Mouse (Mus musculus): ENCODE measurements around the gene H2afv. TPM values are rescaled to one million over a fixed set of nuclear protein-coding genes. Genes with fewer than 3 reads are reported as not detected.
A peak's percentile ranks its signal among the peaks of the same experiment; 100 is the strongest.

The H2afv gene
- polyA plus RNA-seq (2015; fragmentation: Nextera tagmentation; extraction: Ambion mirVana) = 393 and 415 TPM in 2 replicates

- peak; percentile 99 for ATAC-seq
- WGBS = under 1% methylated on average over 77 of the region's 80 CpGs
- Histone ChIP-seq H3K4me3 (ENCODE audit: low read length) (peak within 1 kb of the TSS; percentile 81), H3K9me3 (ENCODE audit: control insufficient read depth, low read length) (no peaks in the 10 kb centered on the region; the same call in 1 of the 2 replicates), H3K36me3 (ENCODE audit: control insufficient read depth, insufficient read depth, low read length) (no peaks in the 10 kb centered on the region), H3K27me3 (replicated peaks; ENCODE audit: control insufficient read depth, insufficient read depth, low read length) (no peaks in the 10 kb centered on the region), H3K4me2 (ENCODE audit: low read depth, low read length) (peak within 1 kb of the TSS; percentile 67), H3K4me1 (ENCODE audit: control insufficient read depth, insufficient read depth, low read length) (no peaks in the 10 kb centered on the region), H3K9ac (ENCODE audit: low read depth, low read length) (peak within 1 kb of the TSS; percentile 93), H3K27ac (ENCODE audit: low read length) (peak within 1 kb of the TSS; percentile 95)
These were observed at the start of gene H2afv for GRCm38 (mm10) chr11:6444077-6444853. H2afv (minus strand) TSS chr11:6444443.

- Histone ChIP-seq H3K36me3 (ENCODE audit: control insufficient read depth, insufficient read depth, low read length) (no peaks in the 10 kb centered on the region), H3K4me3 (ENCODE audit: low read length) (no peak overlapping the region), H3K27ac (ENCODE audit: low read length) (no peak overlapping the region), H3K27me3 (replicated peaks; ENCODE audit: control insufficient read depth, insufficient read depth, low read length) (no peaks in the 10 kb centered on the region), H3K4me1 (ENCODE audit: control insufficient read depth, insufficient read depth, low read length) (0 out of 2 replicates have a peak, but pooled peaks cover 5% of the 10 kb centered on the region), H3K9me3 (ENCODE audit: control insufficient read depth, low read length) (no peaks in the 10 kb centered on the region), H3K9ac (ENCODE audit: low read depth, low read length) (no peak overlapping the region), H3K4me2 (ENCODE audit: low read depth, low read length) (no peak overlapping the region)
- WGBS = 52% methylated on average over 6 of the region's 6 CpGs
- peak; percentile 53; the same call in 1 of the 2 replicates for ATAC-seq
These were observed 45.7 kb upstream of the H2afv start for GRCm38 (mm10) chr11:6489691-6490503.

DNA sequence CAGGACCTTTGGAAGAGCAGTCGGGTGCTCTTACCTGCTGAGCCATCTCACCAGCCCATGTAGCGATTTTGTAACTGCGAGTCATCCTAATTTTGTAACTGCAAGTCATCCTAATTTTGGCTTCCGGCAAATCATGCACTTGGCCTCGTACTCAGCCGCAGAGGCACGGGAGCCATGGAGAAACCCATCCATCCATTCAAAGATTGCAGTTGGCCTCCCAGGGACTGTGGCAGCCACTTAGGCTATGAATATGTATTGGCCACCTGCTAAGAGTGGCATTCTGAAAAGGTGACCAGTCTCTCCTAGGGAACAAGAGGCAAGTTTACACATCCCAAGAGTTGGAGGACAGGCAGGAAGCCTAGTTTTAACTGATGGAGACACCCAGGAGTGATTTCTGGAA lies 45.0 kb upstream of the H2afv start:
- Histone ChIP-seq H3K36me3 (ENCODE audit: control insufficient read depth, insufficient read depth, low read length) (no peaks in the 10 kb centered on the region), H3K27me3 (replicated peaks; ENCODE audit: control insufficient read depth, insufficient read depth, low read length) (no peaks in the 10 kb centered on the region), H3K4me3 (ENCODE audit: low read length) (no peak overlapping the region), H3K27ac (ENCODE audit: low read length) (no peak overlapping the region), H3K4me2 (ENCODE audit: low read depth, low read length) (no peak overlapping the region), H3K4me1 (ENCODE audit: control insufficient read depth, insufficient read depth, low read length) (0 out of 2 replicates have a peak, but pooled peaks cover 5% of the 10 kb centered on the region), H3K9ac (ENCODE audit: low read depth, low read length) (no peak overlapping the region), H3K9me3 (ENCODE audit: control insufficient read depth, low read length) (no peaks in the 10 kb centered on the region)
- WGBS = 86% methylated on average over 7 of the region's 7 CpGs
- no peak for ATAC-seq

GRCm38 (mm10) chr11:6488041-6488684 lies 43.9 kb upstream of the H2afv start:
- Histone ChIP-seq H3K4me2 (ENCODE audit: low read depth, low read length) (no peak overlapping the region), H3K27me3 (replicated peaks; ENCODE audit: control insufficient read depth, insufficient read depth, low read length) (no peaks in the 10 kb centered on the region), H3K9me3 (ENCODE audit: control insufficient read depth, low read length) (no peaks in the 10 kb centered on the region), H3K27ac (ENCODE audit: low read length) (no peak overlapping the region), H3K4me3 (ENCODE audit: low read length) (no peak overlapping the region), H3K4me1 (ENCODE audit: control insufficient read depth, insufficient read depth, low read length) (0 out of 2 replicates have a peak, but pooled peaks cover 5% of the 10 kb centered on the region), H3K9ac (ENCODE audit: low read depth, low read length) (no peak overlapping the region), H3K36me3 (ENCODE audit: control insufficient read depth, insufficient read depth, low read length) (no peaks in the 10 kb centered on the region)
- WGBS = 93% methylated on average over 5 of the region's 5 CpGs
- ATAC-seq = no peak

- ATAC-seq = peak; percentile 53
- H3K4me2 ChIP-seq (ENCODE audit: low read depth, low read length) = no peak overlapping the region
- H3K27me3 ChIP-seq (replicated peaks; ENCODE audit: control insufficient read depth, insufficient read depth, low read length) = no peaks in the 10 kb centered on the region
- H3K4me1 ChIP-seq (ENCODE audit: control insufficient read depth, insufficient read depth, low read length) = 0 out of 2 replicates have a peak, but pooled peaks cover 5% of the 10 kb centered on the region
- 32% methylated on average over 7 of the region's 7 CpGs for whole genome bisulfite sequencing
- H3K4me3 ChIP-seq (ENCODE audit: low read length) = no peak overlapping the region
- H3K27ac ChIP-seq (ENCODE audit: low read length) = no peak overlapping the region
- H3K9me3 ChIP-seq (ENCODE audit: control insufficient read depth, low read length) = no peaks in the 10 kb centered on the region
- H3K36me3 ChIP-seq (ENCODE audit: control insufficient read depth, insufficient read depth, low read length) = no peaks in the 10 kb centered on the region
- H3K9ac ChIP-seq (ENCODE audit: low read depth, low read length) = no peak overlapping the region
These were observed 43.3 kb upstream of the H2afv start for GRCm38 (mm10) chr11:6487496-6487895.

DNA sequence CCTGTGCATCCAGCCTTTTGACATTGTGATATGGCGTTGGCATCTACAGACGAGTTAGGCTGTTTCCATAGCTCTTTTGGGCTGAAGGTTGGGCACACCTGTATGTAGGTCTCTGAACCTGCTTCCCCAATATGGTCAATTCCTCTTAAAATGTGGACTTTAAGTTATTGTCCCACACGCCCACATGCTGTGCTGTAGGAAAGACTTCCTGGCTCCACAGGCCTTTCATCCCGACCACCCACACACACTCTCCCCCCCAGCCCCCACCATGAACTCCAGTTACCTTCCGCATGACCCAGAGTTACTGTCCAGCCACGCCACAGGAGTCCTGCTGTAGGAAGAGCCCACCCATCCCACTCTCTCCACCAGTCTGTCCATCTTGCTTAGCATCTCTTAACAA lies 42.7 kb upstream of the H2afv start:
- no peak overlapping the region for H3K9ac ChIP-seq (ENCODE audit: low read depth, low read length)
- H3K4me3 ChIP-seq (ENCODE audit: low read length) = no peak overlapping the region
- no peak overlapping the region for H3K27ac ChIP-seq (ENCODE audit: low read length)
- no peaks in the 10 kb centered on the region for H3K36me3 ChIP-seq (ENCODE audit: control insufficient read depth, insufficient read depth, low read length)
- no peaks in the 10 kb centered on the region for H3K9me3 ChIP-seq (ENCODE audit: control insufficient read depth, low read length)
- H3K4me2 ChIP-seq (ENCODE audit: low read depth, low read length) = no peak overlapping the region
- 65% methylated on average over 6 of the region's 6 CpGs for WGBS
- H3K27me3 ChIP-seq (replicated peaks; ENCODE audit: control insufficient read depth, insufficient read depth, low read length) = no peaks in the 10 kb centered on the region
- 0 out of 2 replicates have a peak, but pooled peaks cover 5% of the 10 kb centered on the region for H3K4me1 ChIP-seq (ENCODE audit: control insufficient read depth, insufficient read depth, low read length)
- ATAC-seq = no peak

DNA sequence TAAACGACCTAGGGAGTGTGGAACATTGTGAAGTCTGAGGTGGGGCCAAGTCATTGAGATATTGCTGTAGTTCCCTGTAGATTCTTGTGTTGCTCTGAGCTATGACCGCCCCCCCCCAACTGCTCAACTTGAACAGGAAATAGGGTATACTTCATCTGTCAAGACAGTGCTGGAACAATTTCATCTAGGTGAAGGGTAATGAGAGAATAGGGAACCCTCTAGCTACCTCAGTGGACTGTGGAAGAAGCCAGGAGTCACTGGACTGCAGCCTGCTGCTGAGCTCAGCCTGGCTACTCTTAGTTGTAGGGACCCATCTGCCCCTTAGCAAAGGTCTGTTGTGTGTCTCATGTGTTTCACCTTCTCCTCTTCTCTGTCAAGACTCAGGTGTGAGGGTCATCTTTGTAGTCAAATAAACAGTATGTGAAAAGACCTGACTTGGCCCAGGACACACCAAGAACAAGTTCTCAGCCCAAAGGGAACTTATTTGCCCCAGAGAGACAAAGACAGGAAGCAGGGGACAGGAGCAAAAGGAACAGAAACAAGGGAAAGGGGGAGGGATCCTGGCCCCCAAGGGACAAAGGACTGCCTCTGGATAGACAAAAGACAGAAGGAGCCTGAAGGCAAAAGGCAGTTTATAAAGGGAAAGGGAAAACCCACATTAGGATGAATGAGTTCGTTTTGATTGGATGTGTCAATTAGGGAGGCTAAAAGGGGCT lies 40.2 kb upstream of the H2afv start:
- no peak overlapping the region for H3K4me2 ChIP-seq (ENCODE audit: low read depth, low read length)
- no peaks in the 10 kb centered on the region for H3K36me3 ChIP-seq (ENCODE audit: control insufficient read depth, insufficient read depth, low read length)
- no peak overlapping the region for H3K9ac ChIP-seq (ENCODE audit: low read depth, low read length)
- H3K27ac ChIP-seq (ENCODE audit: low read length) = no peak overlapping the region
- no peaks in the 10 kb centered on the region for H3K27me3 ChIP-seq (replicated peaks; ENCODE audit: control insufficient read depth, insufficient read depth, low read length)
- 66% methylated on average over 3 of the region's 3 CpGs for whole genome bisulfite sequencing
- H3K9me3 ChIP-seq (ENCODE audit: control insufficient read depth, low read length) = no peaks in the 10 kb centered on the region
- ATAC-seq = no peak
- 0 out of 2 replicates have a peak, but pooled peaks cover 5% of the 10 kb centered on the region for H3K4me1 ChIP-seq (ENCODE audit: control insufficient read depth, insufficient read depth, low read length)
- H3K4me3 ChIP-seq (ENCODE audit: low read length) = no peak overlapping the region

DNA sequence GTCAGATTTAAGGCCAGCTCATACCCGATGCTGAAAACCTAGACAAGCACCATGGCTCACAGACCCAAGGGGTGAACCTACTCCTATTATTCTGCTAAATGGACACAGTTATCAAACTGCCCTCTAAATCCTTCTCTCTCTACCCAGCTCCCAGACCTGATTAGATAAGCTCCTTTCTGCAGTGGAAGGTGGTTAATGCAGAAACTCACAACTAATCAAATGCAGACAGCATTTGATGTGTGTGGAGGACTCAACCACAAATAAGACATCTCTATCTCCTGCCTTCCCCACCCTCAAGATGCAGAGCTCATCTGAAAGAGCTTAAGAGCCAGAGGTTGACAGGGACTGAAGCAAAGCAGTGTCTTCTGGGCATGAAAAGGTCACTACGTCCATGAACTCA lies 38.9 kb upstream of the H2afv start:
- 74% methylated on average over 2 of the region's 2 CpGs for WGBS
- Histone ChIP-seq H3K36me3 (ENCODE audit: control insufficient read depth, insufficient read depth, low read length) (no peaks in the 10 kb centered on the region), H3K27me3 (replicated peaks; ENCODE audit: control insufficient read depth, insufficient read depth, low read length) (no peaks in the 10 kb centered on the region), H3K4me3 (ENCODE audit: low read length) (no peak overlapping the region), H3K4me2 (ENCODE audit: low read depth, low read length) (no peak overlapping the region), H3K9ac (ENCODE audit: low read depth, low read length) (no peak overlapping the region), H3K27ac (ENCODE audit: low read length) (no peak overlapping the region), H3K4me1 (ENCODE audit: control insufficient read depth, insufficient read depth, low read length) (0 out of 2 replicates have a peak, but pooled peaks cover 5% of the 10 kb centered on the region), H3K9me3 (ENCODE audit: control insufficient read depth, low read length) (no peaks in the 10 kb centered on the region)
- ATAC-seq = no peak

Data from intestine, embryonic 16.5 days (tissue).